30 mouse cellular contexts compared by ENCODE assay signal in genomic region chr19:4005971-4006370, GRCm38 (mm10). TPM values are rescaled to one million over a fixed set of nuclear protein-coding genes. Genes with fewer than 3 reads are reported as not detected.
"Had no signal": no experiment of that assay in that cellular context is flagged by ENCODE, and none has a peak within 500 bp of the region (broad histone marks: within the 10 kb centered on the region; RNA-seq: fewer than 3 reads in every experiment).

No protein-coding gene starts in this region.

- H3K9ac ChIP-seq: kidney, embryonic 15.5 days; liver, embryonic 13.5 days; neural tube, embryonic 12.5 days; neural tube, embryonic 15.5 days had no signal

- DNase-seq: kidney, adult 8-10 months; kidney, postnatal 10 days; kidney, postnatal 36 days; layer of hippocampus, postnatal 36 days; liver, embryonic 13.5 days; lung, adult 2 months; lung, postnatal 14 days; lung, postnatal 4 days; midbrain, embryonic 14.5 days; right cerebral cortex, adult 18-20 months; right cerebral cortex, postnatal 14 days; right cerebral cortex, postnatal 4 days; thymus, adult 18-20 months; thymus, postnatal 14 days had no signal

- H3K4me3 ChIP-seq: kidney, embryonic 15.5 days; left cerebral cortex, adult 2 months; liver, embryonic 13.5 days; neural tube, embryonic 12.5 days; neural tube, embryonic 15.5 days had no signal

- H3K27me3 ChIP-seq: kidney, embryonic 15.5 days; liver, embryonic 13.5 days; neural tube, embryonic 12.5 days; neural tube, embryonic 15.5 days had no signal

- H3K27ac ChIP-seq: kidney, embryonic 15.5 days; left cerebral cortex, adult 2 months; liver, embryonic 13.5 days; neural tube, embryonic 12.5 days; neural tube, embryonic 15.5 days; stomach, postnatal 0 days had no signal

- H3K4me2 ChIP-seq: kidney, embryonic 15.5 days; liver, embryonic 13.5 days; midbrain, embryonic 11.5 days; neural tube, embryonic 12.5 days; neural tube, embryonic 15.5 days had no signal

- H3K9me3 ChIP-seq: kidney, embryonic 15.5 days; liver, embryonic 13.5 days; neural tube, embryonic 12.5 days; neural tube, embryonic 15.5 days had no signal

RNA-seq across cellular contexts. Expression of gene Tbx10, which starts 13.4 kb away (rescaled TPM):
- total RNA-seq: layer of hippocampus, adult 8-10 months; layer of hippocampus, postnatal 10 days; layer of hippocampus, postnatal 36 days; left cerebral cortex, adult 2 months; left cerebral cortex, postnatal 10 days; left cerebral cortex, postnatal 36 days; liver, adult 2 months; megakaryocyte progenitor cell, adult 5-6 weeks; megakaryocyte-erythroid progenitor cell, adult 5-6 weeks; midbrain, postnatal 0 days had no signal
- polyA plus RNA-seq: liver, adult 2 months; liver, embryonic 16.5 days; midbrain, embryonic 11.5 days; midbrain, embryonic 14.5 days; midbrain, postnatal 0 days; neural tube, embryonic 12.5 days; stomach, embryonic 14.5 days; stomach, postnatal 0 days had no signal
